Mouse (Mus musculus) CH12.LX (cell line): ENCODE data around the gene Nol10. TPM values are rescaled to one million over a fixed set of nuclear protein-coding genes. Genes with fewer than 3 reads are reported as not detected.
A peak's percentile ranks its signal among the peaks of the same experiment; 100 is the strongest.

Source experiments
- DNase-seq: peaks from one replicate; pipeline ENCODE4 v3.0.0-alpha.2; 2013; ENCODE audit errors: extremely low read depth
- H3K27ac ChIP-seq: 2 replicates; pipeline ENCODE4 v1.5.1; 2012; ENCODE audit warnings: low read depth, mild to moderate bottlenecking, control low read depth, moderate library complexity; ENCODE audit not compliant: insufficient read depth
- H3K27me3 ChIP-seq: replicated peaks from 2 replicates; pipeline ENCODE3; 2012; ENCODE audit warnings: inconsistent platforms
- H3K36me3 ChIP-seq, 2 experiments: replicated peaks in 1 of 2; 2 replicates each; pipeline versions ENCODE3 to v1.6.1; 2012; ENCODE audit warnings: inconsistent platforms in 1 of 2, low read length in 1 of 2, mild to moderate bottlenecking in 1 of 2, mixed read lengths in 1 of 2, moderate library complexity in 1 of 2; ENCODE audit not compliant: control insufficient read depth in 1 of 2, insufficient read depth in 1 of 2
- H3K4me1 ChIP-seq, 2 experiments: 2 replicates each; pipeline ENCODE4 v1.6.1; 2012; ENCODE audit warnings: inconsistent platforms in 1 of 2, moderate library complexity in 1 of 2; ENCODE audit not compliant: insufficient read depth in 2 of 2, control insufficient read depth in 1 of 2
- H3K4me2 ChIP-seq: 2 replicates; pipeline ENCODE4 v1.6.1; 2012; ENCODE audit warnings: low read depth, mild to moderate bottlenecking, control low read depth; ENCODE audit not compliant: poor library complexity, insufficient read depth, severe bottlenecking
- H3K4me3 ChIP-seq, 3 experiments: fragments of 150-350 bp in 1 of 3; sonication (generic) in 1 of 3; replicated peaks in 1 of 3; 2 replicates each; pipeline versions ENCODE3 to v1.5.1; 2011 to 2012; ENCODE audit warnings: low read depth in 2 of 3, low read length in 2 of 3, mild to moderate bottlenecking in 2 of 3, moderate library complexity in 2 of 3, control low read depth in 1 of 3, improper control_type of control experiment in 1 of 3, inconsistent platforms in 1 of 3, mixed read lengths in 1 of 3; ENCODE audit not compliant: poor library complexity in 1 of 3
- H3K79me2 ChIP-seq: replicated peaks from 2 replicates; pipeline ENCODE4 v1.6.1; 2012; ENCODE audit warnings: mild to moderate bottlenecking, moderate library complexity; ENCODE audit not compliant: control insufficient read depth, poor library complexity, insufficient read depth, severe bottlenecking; ENCODE audit errors: extremely low read depth
- H3K9ac ChIP-seq: 2 replicates; pipeline ENCODE4 v1.6.1; 2012; ENCODE audit warnings: low read depth, mild to moderate bottlenecking, control low read depth, moderate library complexity; ENCODE audit not compliant: insufficient read depth
- H3K9me3 ChIP-seq: replicated peaks from 2 replicates; pipeline ENCODE3; 2012; ENCODE audit warnings: low read length, inconsistent platforms, mixed read lengths
- BHLHE40 ChIP-seq: IDR thresholded peaks from 2 replicates; pipeline ENCODE4 v1.6.1; 2011; ENCODE audit warnings: mild to moderate bottlenecking, low read depth, low read length, improper control_type of control experiment
- CHD2 ChIP-seq: IDR thresholded peaks from 2 replicates; pipeline ENCODE4 v1.6.1; 2011; ENCODE audit warnings: low read length, improper control_type of control experiment
- E2F4 ChIP-seq: IDR thresholded peaks from 2 replicates; pipeline ENCODE4 v1.6.1; 2011; ENCODE audit warnings: low read depth, low read length, improper control_type of control experiment; ENCODE audit not compliant: insufficient replicate concordance
- ELF1 ChIP-seq: IDR thresholded peaks from 2 replicates; pipeline ENCODE4 v1.6.1; 2014; ENCODE audit warnings: low read depth, mild to moderate bottlenecking, inconsistent platforms, low read length, improper control_type of control experiment
- ETS1 ChIP-seq: conservative IDR thresholded peaks from 2 replicates; pipeline ENCODE4 v1.6.1; 2012; ENCODE audit warnings: low read depth, mild to moderate bottlenecking, inconsistent platforms, low read length, improper control_type of control experiment, moderate library complexity
- HCFC1 ChIP-seq: IDR thresholded peaks from 2 replicates; pipeline ENCODE4 v1.6.1; 2012; ENCODE audit warnings: low read depth, mild to moderate bottlenecking, inconsistent platforms, low read length, improper control_type of control experiment
- JUN ChIP-seq: IDR thresholded peaks from 2 replicates; pipeline ENCODE4 v1.6.1; 2011; ENCODE audit warnings: low read depth, mild to moderate bottlenecking, low read length, improper control_type of control experiment, moderate library complexity; ENCODE audit not compliant: insufficient read depth
- KAT2A ChIP-seq: IDR thresholded peaks from 2 replicates; pipeline ENCODE4 v1.6.1; 2012; ENCODE audit warnings: low read length, improper control_type of control experiment, inconsistent platforms; ENCODE audit not compliant: insufficient replicate concordance
- MXI1 ChIP-seq: IDR thresholded peaks from 2 replicates; pipeline ENCODE4 v1.6.1; 2011; ENCODE audit warnings: mild to moderate bottlenecking, low read depth, low read length, improper control_type of control experiment
- NELFE ChIP-seq: IDR thresholded peaks from 2 replicates; pipeline ENCODE4 v1.6.1; 2011; ENCODE audit warnings: low read depth, low read length, improper control_type of control experiment
- NRF1 ChIP-seq: IDR thresholded peaks from 2 replicates; pipeline ENCODE4 v1.6.1; 2014; ENCODE audit warnings: low read depth, mild to moderate bottlenecking, inconsistent platforms, low read length, improper control_type of control experiment, moderate library complexity
- PAX5 ChIP-seq: IDR thresholded peaks from 2 replicates; pipeline ENCODE4 v1.6.1; 2012; ENCODE audit warnings: low read length, inconsistent platforms, mixed read lengths
- POLR2A ChIP-seq: IDR thresholded peaks from 2 replicates; pipeline ENCODE4 v1.6.1; 2011; ENCODE audit warnings: low read depth, mild to moderate bottlenecking, improper control_type of control experiment, low read length
- RAD21 ChIP-seq: IDR thresholded peaks from 2 replicates; pipeline ENCODE4 v1.6.1; 2011; ENCODE audit warnings: low read depth, mild to moderate bottlenecking, low read length, improper control_type of control experiment, moderate library complexity
- SIN3A ChIP-seq: IDR thresholded peaks from 2 replicates; pipeline ENCODE4 v1.6.1; 2012; ENCODE audit warnings: low read length, improper control_type of control experiment, inconsistent platforms
- TBP ChIP-seq: conservative IDR thresholded peaks from 2 replicates; pipeline ENCODE4 v1.6.1; 2011; ENCODE audit warnings: low read depth, low read length, improper control_type of control experiment
- TCF12 ChIP-seq: IDR thresholded peaks from 2 replicates; pipeline ENCODE4 v1.6.1; 2014; ENCODE audit warnings: low read depth, mild to moderate bottlenecking, inconsistent platforms, low read length, improper control_type of control experiment
- UBTF ChIP-seq: IDR thresholded peaks from 2 replicates; pipeline ENCODE4 v1.6.1; 2012; ENCODE audit warnings: low read depth, mild to moderate bottlenecking, inconsistent platforms, low read length, improper control_type of control experiment, moderate library complexity
- USF2 ChIP-seq: conservative IDR thresholded peaks from 2 replicates; pipeline ENCODE4 v1.6.1; 2011; ENCODE audit warnings: low read depth, low read length, improper control_type of control experiment
- ZC3H11A ChIP-seq: IDR thresholded peaks from 2 replicates; pipeline ENCODE4 v1.6.1; 2012; ENCODE audit warnings: low read depth, mild to moderate bottlenecking, inconsistent platforms, low read length, improper control_type of control experiment
- ZMIZ1 ChIP-seq: IDR thresholded peaks from 2 replicates; pipeline ENCODE4 v1.6.1; 2012; ENCODE audit warnings: low read depth, mild to moderate bottlenecking, inconsistent platforms, low read length, improper control_type of control experiment
- ZNF384 ChIP-seq: IDR thresholded peaks from 2 replicates; pipeline ENCODE4 v1.6.1; 2012; ENCODE audit warnings: low read depth, low read length, improper control_type of control experiment, inconsistent platforms
- dilution Hi-C: fragments of 300-500 bp; cut with MboI; formaldehyde crosslinking; loops from 2 replicates; pipeline ENCODE4 v1.14.3; 2020; ENCODE audit warnings: low sequenced_read_pairs; ENCODE audit not compliant: extremely low pct_unique_long_range_greater_than_20kb, extremely low pct_ligation_motif_present
- in situ Hi-C: fragments of 300-500 bp; cut with MboI; formaldehyde crosslinking; loops from 3 replicates; pipeline ENCODE4 v1.14.3; 2019; ENCODE audit warnings: low sequenced_read_pairs, low pct_ligation_motif_present, low pct_unique_long_range_greater_than_20kb, mixed read lengths
- polyA plus RNA-seq: library from polyadenylated mRNA; unstranded; fragments of >175 nt; gene quantifications from 2 replicates; pipeline ENCODE4 v1.2.1, GENCODE M21; 2012; ENCODE audit warnings: low read depth; ENCODE audit not compliant: insufficient read length
- total RNA-seq, 2 experiments: library from RNA; depleted of rRNA; stranded (reverse); fragments of 300-350 nt in 1 of 2; fragments of >200 nt in 1 of 2; gene quantifications; 2 replicates each; pipeline ENCODE4 v1.2.3; 2012 to 2014

The Nol10 gene
- total and polyA plus RNA-seq, 3 experiments = 10.9 to 65.8 (median 14.5) TPM

DNA sequence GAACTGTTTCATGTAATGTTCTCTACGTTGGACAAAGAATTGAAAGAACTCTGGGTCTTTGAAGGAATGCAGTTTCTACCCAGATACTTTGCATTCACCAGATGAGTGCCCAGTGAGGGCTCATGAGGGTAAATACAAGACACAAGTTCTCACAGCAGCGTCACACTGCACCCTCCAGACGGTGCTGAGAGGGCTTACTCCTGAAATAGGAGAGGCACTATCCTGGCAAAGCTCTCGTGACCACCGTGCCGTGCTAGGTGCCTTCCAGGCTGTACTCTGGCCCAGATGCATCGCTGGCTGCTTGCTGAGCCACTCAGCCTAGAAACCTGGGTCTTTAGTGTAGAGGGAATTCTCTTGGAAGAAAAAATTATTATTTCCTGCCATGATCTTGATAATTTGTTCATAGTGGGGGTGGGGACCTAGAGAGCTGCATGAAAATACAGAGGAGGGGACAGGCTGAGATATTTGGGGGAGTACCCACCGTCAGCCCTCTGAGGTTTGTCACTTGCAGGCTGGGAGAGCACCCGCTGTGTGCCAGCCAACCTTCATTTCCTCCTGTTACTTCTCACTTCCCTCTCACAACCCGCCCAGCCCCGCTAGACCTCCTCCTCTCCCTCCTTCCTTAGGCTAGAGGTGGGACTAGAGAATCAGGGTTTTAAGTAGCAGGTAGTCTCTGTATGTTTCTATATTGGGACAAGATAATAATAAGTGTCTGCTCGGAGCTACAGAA lies 63.7 kb downstream of the Nol10 start (continued):
- TF ChIP-seq E2F4 (no peak), HCFC1 (no peak), POLR2A (peak; percentile 40; the same call in 1 of the 2 replicates), BHLHE40 (peak; percentile 76), ZC3H11A (no peak), NELFE (no peak), ZNF384 (no peak), TBP (0 out of 2 replicates have a peak, but pooled peaks have one; percentile 47), ETS1 (peak; percentile 69), ELF1 (peak; percentile 40; the same call in 1 of the 2 replicates), CHD2 (no peak)

GRCm38 (mm10) chr12:17414734-17415133 lies 66.5 kb downstream of the Nol10 start:
- peaks cover 38 to 64% of the 10 kb centered on the region in 2 experiments for H3K36me3 ChIP-seq
- 0 out of 2 replicates have a peak, but pooled peaks cover 2% of the 10 kb centered on the region for H3K79me2 ChIP-seq
- no peak overlapping the region for H3K9ac ChIP-seq
- H3K4me3 ChIP-seq = no peak overlapping the region
- no peaks in the 10 kb centered on the region for H3K9me3 ChIP-seq
- H3K4me2 ChIP-seq = no peak overlapping the region
- no peaks in the 10 kb centered on the region for H3K27me3 ChIP-seq
- no peak overlapping the region for H3K27ac ChIP-seq
- in situ Hi-C loops = no loop called here
- peaks cover 13 to 49% of the 10 kb centered on the region in 2 experiments for H3K4me1 ChIP-seq
- no peak for TF ChIP-seq USF2
- no peak for TF ChIP-seq BHLHE40
- TF ChIP-seq NRF1 = no peak
- TF ChIP-seq TCF12 = no peak
- TF ChIP-seq UBTF = no peak
- TF ChIP-seq MXI1 = no peak
- no peak for TF ChIP-seq ZMIZ1
- TF ChIP-seq JUN = no peak
- no peak for TF ChIP-seq PAX5
- TF ChIP-seq SIN3A = no peak
- no peak for TF ChIP-seq KAT2A
- TF ChIP-seq E2F4 = no peak
- TF ChIP-seq CHD2 = no peak
- no peak for TF ChIP-seq RAD21
- no peak for TF ChIP-seq NELFE
- no peak for DNase-seq
- dilution Hi-C loops = no loop called here
